Mouse (Mus musculus) neural tube, embryonic 14.5 days (tissue): ENCODE data around the gene Slc23a4. TPM values are rescaled to one million over a fixed set of nuclear protein-coding genes. Genes with fewer than 3 reads are reported as not detected.
A peak's percentile ranks its signal among the peaks of the same experiment; 100 is the strongest.

Source experiments
- ATAC-seq: fragments of 200-750 bp; cut with Nextera tagmentation; 2 replicates; pipeline ENCODE4 v1.8.0; 2017; ENCODE audit warnings: low read depth, mild to moderate bottlenecking, moderate TSS enrichment, moderate library complexity
- H3K27ac ChIP-seq: fragments of 300-500 bp; sonication (generic); 2 replicates; pipeline ENCODE4 v1.5.1; 2014; ENCODE audit warnings: low read depth, mild to moderate bottlenecking, control low read depth, low read length, moderate library complexity, mixed read lengths
- H3K27me3 ChIP-seq: fragments of 300-500 bp; sonication (generic); 2 replicates; pipeline ENCODE4 v1.6.1; 2014; ENCODE audit warnings: low read length; ENCODE audit not compliant: control insufficient read depth, insufficient read depth
- H3K36me3 ChIP-seq: fragments of 300-500 bp; sonication (generic); 2 replicates; pipeline ENCODE4 v1.6.1; 2014; ENCODE audit warnings: low read length, mixed read lengths; ENCODE audit not compliant: control insufficient read depth, insufficient read depth
- H3K4me1 ChIP-seq: fragments of 300-500 bp; sonication (generic); 2 replicates; pipeline ENCODE4 v1.6.1; 2014; ENCODE audit warnings: low read length; ENCODE audit not compliant: control insufficient read depth, insufficient read depth
- H3K4me2 ChIP-seq: fragments of 300-500 bp; sonication (generic); 2 replicates; pipeline ENCODE4 v1.6.1; 2014; ENCODE audit warnings: mild to moderate bottlenecking, low read depth, low read length, control low read depth
- H3K4me3 ChIP-seq: fragments of 300-500 bp; sonication (generic); 2 replicates; pipeline ENCODE4 v1.5.1; 2014; ENCODE audit warnings: low read depth, low read length, control low read depth, mixed read lengths
- H3K9ac ChIP-seq: fragments of 300-500 bp; sonication (generic); replicated peaks from 2 replicates; pipeline ENCODE4 v1.6.1; 2014; ENCODE audit warnings: low read depth, mild to moderate bottlenecking, control low read depth, low read length, mixed read lengths
- H3K9me3 ChIP-seq: fragments of 300-500 bp; sonication (generic); 2 replicates; pipeline ENCODE4 v1.6.1; 2016; ENCODE audit warnings: low read length; ENCODE audit not compliant: control insufficient read depth
- WGBS: fragments of 180-500 bp; shearing (Covaris S2); extraction: QIAGEN DNeasy Blood & Tissue Kit; methylation state at CpG from one replicate; pipeline ENCODE4 v1.1.7; 2014; 5-methylcytosine and 5-hydroxymethylcytosine counted together
- polyA plus RNA-seq: library from polyadenylated mRNA; unstranded; fragments of >200 nt; fragmentation: Nextera tagmentation; extraction: Ambion mirVana; gene quantifications from 2 replicates; pipeline ENCODE4 v1.2.1, GENCODE M21; 2014

Gene Slc23a4
- polyA plus RNA-seq, 1 experiment from 2014 or later: 1.1 TPM

DNA sequence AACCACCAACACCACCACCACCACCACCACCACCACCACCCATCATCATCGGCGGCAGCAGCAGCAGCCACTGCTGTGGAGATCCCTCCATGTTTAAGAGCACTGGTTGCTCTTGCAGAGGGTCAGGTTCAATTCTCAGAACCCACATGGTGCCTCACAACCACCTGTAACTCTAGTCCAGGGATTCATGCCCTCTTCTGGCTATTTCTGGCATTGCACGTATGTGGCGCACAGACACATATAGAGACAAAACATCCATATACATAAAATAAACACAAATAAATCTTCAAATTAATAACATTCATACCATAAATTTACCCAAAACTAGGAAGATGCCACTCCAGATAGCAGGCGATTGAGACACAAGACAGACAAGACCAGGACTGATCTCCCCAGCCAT is 22.5 kb upstream of the Slc23a4 start:
- Histone ChIP-seq H3K9ac (no peak overlapping the region), H3K27ac (no peak overlapping the region), H3K4me2 (no peak overlapping the region), H3K4me3 (no peak overlapping the region), H3K9me3 (no peaks in the 10 kb centered on the region), H3K27me3 (no peaks in the 10 kb centered on the region), H3K4me1 (no peaks in the 10 kb centered on the region), H3K36me3 (no peaks in the 10 kb centered on the region)
- no peak for ATAC-seq
- WGBS: 95% methylated on average over 5 of the region's 5 CpGs

DNA sequence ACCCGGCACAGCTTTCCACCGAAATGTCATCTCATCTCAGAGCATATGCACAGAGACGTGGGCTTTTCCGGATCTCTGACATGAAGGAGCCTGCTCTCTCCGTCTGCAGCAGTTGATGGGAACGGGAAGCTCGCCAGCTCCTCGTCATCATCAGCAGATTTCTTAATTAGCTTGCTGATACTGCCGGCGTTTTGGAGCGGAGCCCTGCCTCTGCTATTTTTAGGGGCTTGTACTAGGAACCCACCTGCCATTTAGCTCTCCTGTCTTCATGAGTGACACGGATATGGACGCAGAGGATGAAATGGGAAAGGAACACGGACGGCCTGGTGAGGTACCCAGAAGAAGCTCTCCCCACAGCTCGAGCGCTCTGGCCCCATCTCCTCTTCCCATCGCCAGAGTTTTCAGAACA is 14.1 kb upstream of the Slc23a4 start:
- no peak for ATAC-seq
- Histone ChIP-seq H3K4me3 (no peak overlapping the region), H3K27ac (no peak overlapping the region), H3K27me3 (no peaks in the 10 kb centered on the region), H3K4me1 (no peaks in the 10 kb centered on the region), H3K4me2 (no peak overlapping the region), H3K9me3 (no peaks in the 10 kb centered on the region), H3K9ac (no peak overlapping the region), H3K36me3 (no peaks in the 10 kb centered on the region)
- WGBS: 79% methylated on average over 18 of the region's 18 CpGs

DNA sequence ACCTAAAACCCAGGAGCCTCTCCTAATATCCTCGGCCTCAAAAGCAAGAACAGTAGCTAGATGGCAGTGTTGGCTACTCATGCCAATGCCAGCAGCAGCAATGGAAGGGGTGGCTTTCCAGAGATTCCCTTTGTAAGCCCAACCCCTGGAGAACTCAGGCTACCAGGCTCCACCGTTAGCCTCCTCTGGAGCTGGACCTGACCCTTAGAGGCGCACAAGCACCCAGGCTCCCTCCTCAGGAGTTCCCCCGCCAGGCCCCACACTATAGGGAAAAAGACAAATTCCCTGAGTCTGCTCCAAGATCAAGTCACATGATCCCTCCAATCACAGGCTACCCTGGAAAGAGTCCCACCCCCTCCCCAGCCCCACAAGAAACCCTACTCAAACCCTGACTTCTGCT is 10.9 kb upstream of the Slc23a4 start:
- Histone ChIP-seq H3K36me3 (no peaks in the 10 kb centered on the region), H3K4me2 (no peak overlapping the region), H3K4me3 (no peak overlapping the region), H3K9me3 (no peaks in the 10 kb centered on the region), H3K9ac (no peak overlapping the region), H3K4me1 (no peaks in the 10 kb centered on the region), H3K27ac (no peak overlapping the region), H3K27me3 (no peaks in the 10 kb centered on the region)
- ATAC-seq: peak; percentile 54
- WGBS: 16% methylated on average over 4 of the region's 4 CpGs

DNA sequence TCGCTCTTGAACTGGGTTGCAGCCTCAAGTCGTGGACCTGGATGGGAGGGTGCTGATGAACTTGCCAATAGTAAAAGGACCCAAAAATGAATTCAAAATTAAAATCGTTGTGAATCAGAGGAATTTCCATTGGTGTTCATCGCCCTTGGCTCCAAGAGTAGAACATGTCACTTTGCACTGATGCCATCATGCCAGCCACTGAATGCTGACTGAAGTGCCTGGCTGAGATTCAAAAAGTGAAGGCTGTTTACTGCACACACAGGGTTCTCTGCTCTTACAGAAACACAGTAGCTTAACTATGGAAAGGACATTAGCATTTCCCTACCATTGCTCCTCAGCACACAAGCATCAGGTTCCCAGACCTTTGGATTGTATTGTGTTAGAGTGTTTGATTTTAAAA is 8.3 kb upstream of the Slc23a4 start:
- H3K36me3 ChIP-seq: no peaks in the 10 kb centered on the region
- ATAC-seq: no peak
- 78% methylated on average over 4 of the region's 4 CpGs for WGBS

DNA sequence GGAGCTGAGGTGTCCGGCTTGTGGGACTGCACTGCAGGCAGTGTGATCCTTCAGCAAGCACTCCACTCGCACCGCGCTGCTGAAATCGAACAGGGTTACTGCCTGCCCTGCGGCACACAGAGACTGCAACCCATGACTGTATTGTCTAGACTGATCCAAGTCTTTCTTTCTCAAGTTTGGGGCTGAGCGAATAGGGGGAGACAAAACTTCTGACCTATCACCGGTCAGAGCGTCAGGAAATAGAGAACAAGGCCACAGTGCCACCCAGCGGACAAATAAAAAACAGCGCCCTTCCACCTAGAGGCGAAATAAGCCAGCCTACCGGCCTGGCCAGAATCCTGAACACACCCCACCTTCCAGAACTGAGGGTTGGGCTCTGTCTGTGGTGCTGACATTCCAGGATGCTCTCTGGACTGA is 7.1 kb upstream of the Slc23a4 start:
- ATAC-seq: peak; percentile 58; the same call in 1 of the 2 replicates
- no peaks in the 10 kb centered on the region for H3K36me3 ChIP-seq
- H3K9me3 ChIP-seq: no peaks in the 10 kb centered on the region
- no peaks in the 10 kb centered on the region for H3K27me3 ChIP-seq
- peak overlapping the region; percentile 20; the same call in 1 of the 2 replicates for H3K4me2 ChIP-seq
- H3K4me3 ChIP-seq: no peak overlapping the region
- no peak overlapping the region for H3K27ac ChIP-seq
- WGBS: 8% methylated on average over 13 of the region's 13 CpGs
- no peak overlapping the region for H3K9ac ChIP-seq
- H3K4me1 ChIP-seq: no peaks in the 10 kb centered on the region

More for the DNA sequence above, 8.3 kb upstream of the Slc23a4 start:
- Histone ChIP-seq H3K4me1 (no peaks in the 10 kb centered on the region), H3K4me2 (no peak overlapping the region), H3K9ac (no peak overlapping the region), H3K4me3 (no peak overlapping the region), H3K27me3 (no peaks in the 10 kb centered on the region), H3K27ac (no peak overlapping the region), H3K9me3 (no peaks in the 10 kb centered on the region)

DNA sequence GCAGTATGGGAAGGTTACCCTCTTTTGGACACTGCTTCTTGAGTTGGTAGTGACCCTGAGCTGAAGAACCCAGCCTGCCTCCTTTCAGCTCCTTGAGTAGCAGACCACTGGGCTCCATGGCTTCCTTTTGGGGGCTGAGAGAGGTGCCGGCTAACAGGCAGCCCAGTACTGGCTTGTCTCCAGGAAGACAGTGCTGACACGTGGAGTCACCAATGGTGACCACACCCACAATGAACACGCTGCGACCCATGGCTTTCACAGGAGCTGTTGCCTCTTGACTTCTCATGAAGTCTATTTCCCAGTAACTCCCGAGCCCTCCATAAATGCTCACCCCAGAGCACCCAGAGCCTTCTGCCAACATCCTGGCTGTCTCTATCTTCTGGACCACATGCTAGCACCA is 6.5 kb upstream of the Slc23a4 start:
- Histone ChIP-seq H3K27ac (no peak overlapping the region), H3K4me2 (peak overlapping the region; percentile 20; the same call in 1 of the 2 replicates), H3K9me3 (no peaks in the 10 kb centered on the region), H3K27me3 (no peaks in the 10 kb centered on the region), H3K4me3 (no peak overlapping the region), H3K4me1 (no peaks in the 10 kb centered on the region), H3K36me3 (no peaks in the 10 kb centered on the region), H3K9ac (no peak overlapping the region)
- 77% methylated on average over 5 of the region's 5 CpGs for WGBS
- no peak for ATAC-seq

DNA sequence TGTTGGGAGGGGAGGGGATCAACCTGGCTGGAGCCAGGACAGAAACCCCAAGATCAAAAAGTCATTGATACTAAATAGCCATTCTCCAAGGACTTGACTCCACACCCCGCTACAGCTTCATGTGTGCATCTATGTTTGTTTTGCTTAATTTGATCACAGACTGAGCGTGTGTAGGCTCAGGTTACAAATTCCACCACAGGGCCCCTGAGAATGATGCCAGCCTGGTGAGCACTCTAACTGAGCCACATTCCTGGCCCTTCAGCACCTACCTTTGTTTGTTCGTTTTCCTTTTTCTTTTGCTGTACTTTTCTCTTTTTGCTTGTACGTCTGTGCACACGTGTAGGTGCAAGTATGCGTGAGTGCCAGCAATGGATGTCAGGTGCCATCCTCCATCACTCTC is 1.1 kb upstream of the Slc23a4 start:
- Histone ChIP-seq H3K36me3 (no peaks in the 10 kb centered on the region), H3K4me3 (no peak overlapping the region), H3K4me1 (no peaks in the 10 kb centered on the region), H3K9me3 (no peaks in the 10 kb centered on the region), H3K9ac (no peak overlapping the region), H3K27me3 (no peaks in the 10 kb centered on the region), H3K4me2 (no peak overlapping the region), H3K27ac (no peak overlapping the region)
- no peak for ATAC-seq
- 75% methylated on average over 6 of the region's 6 CpGs for WGBS

DNA sequence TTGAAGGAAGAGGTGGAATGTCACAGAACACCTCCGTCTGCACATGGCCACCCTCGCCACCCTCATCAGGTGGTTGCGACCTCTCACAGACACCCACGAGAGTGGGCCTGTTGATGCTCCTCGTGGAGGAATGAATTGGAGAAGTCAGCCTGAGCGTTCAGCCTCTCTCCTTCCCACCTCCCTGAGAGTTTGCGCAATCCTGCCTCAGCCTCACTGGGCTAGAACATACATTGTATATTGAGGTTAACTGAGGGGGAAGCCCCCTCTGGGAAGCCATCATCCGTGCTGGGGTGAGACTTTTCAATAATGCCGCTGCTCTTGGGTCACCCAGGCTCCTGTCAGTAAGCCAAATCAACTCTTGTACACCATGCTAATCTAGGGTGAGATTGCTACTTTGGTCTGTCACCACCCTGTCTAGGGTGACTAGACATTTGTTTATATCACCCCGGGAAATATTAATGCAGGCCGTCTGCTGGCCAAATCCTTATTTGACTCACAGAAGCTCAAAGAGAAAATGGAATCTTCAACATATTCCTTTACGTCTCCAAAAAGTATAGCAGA is 1.0 kb downstream of the Slc23a4 start:
- no peak overlapping the region for H3K9ac ChIP-seq
- H3K4me1 ChIP-seq: no peaks in the 10 kb centered on the region
- H3K27ac ChIP-seq: no peak overlapping the region
- H3K36me3 ChIP-seq: no peaks in the 10 kb centered on the region
- no peaks in the 10 kb centered on the region for H3K9me3 ChIP-seq
- no peak for ATAC-seq
- 92% methylated on average over 12 of the region's 12 CpGs for WGBS
- H3K27me3 ChIP-seq: no peaks in the 10 kb centered on the region
- no peak overlapping the region for H3K4me3 ChIP-seq
- H3K4me2 ChIP-seq: no peak overlapping the region

DNA sequence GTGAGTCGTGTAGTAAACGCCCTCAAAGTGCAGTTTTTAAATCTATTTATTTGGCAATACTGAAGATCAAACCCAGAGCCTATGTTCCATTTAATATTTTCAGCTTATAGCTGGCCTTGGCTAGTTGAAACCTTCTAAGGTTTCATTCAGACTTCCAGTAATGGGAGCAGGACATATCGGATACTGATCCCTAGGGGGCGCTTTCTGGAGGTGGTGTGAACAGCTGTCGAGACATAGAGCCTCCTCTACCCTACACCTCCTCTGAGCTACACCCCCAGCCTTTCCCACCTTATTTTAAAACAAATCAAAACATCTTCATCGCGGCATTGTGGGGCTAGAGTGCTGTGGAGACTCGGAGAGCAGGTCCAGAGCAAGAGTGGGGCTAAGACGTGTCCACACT is 7.5 kb downstream of the Slc23a4 start:
- WGBS: 67% methylated on average over 9 of the region's 9 CpGs
- Histone ChIP-seq H3K9me3 (no peaks in the 10 kb centered on the region), H3K36me3 (no peaks in the 10 kb centered on the region), H3K4me1 (no peaks in the 10 kb centered on the region), H3K4me3 (no peak overlapping the region), H3K4me2 (no peak overlapping the region), H3K27me3 (no peaks in the 10 kb centered on the region), H3K27ac (no peak overlapping the region), H3K9ac (no peak overlapping the region)
- ATAC-seq: no peak
